Mouse (Mus musculus): Measurements from ENCODE around the gene Ets2. TPM values are rescaled to one million over a fixed set of nuclear protein-coding genes. Genes with fewer than 3 reads are reported as not detected.

The Ets2 gene
- 20.5 and 22.7 TPM in 2 replicates for polyA plus RNA-seq (2015; fragmentation: Nextera tagmentation; extraction: Ambion mirVana)

GRCm38 (mm10) chr16:95701802-95702561 is at the start of gene Ets2:
Gene Ets2, plus strand, starts transcription at chr16:95702075.

Other genes starting within 250 kb of the Ets2 start
- gene Erg, start 115.5 kb upstream of the Ets2 start, polyA plus RNA-seq (2015; fragmentation: Nextera tagmentation; extraction: Ambion mirVana): 1.3 and 3.0 TPM in 2 replicates

Measured in neural tube, postnatal 0 days (tissue).